14 mouse cellular contexts compared by ENCODE assay signal in genomic region chr7:64510526-64511210, GRCm38 (mm10). TPM values are rescaled to one million over a fixed set of nuclear protein-coding genes. Genes with fewer than 3 reads are reported as not detected.
A peak's percentile ranks its signal among the peaks of the same experiment; 100 is the strongest.
DNase-seq lines count a peak whose midpoint lies in the region; ATAC-seq lines count a peak whose summit lies in the region.
"Had no signal": no experiment of that assay in that cellular context is flagged by ENCODE, and none has a peak within 500 bp of the region (broad histone marks: within the 10 kb centered on the region; RNA-seq: fewer than 3 reads in every experiment).

No protein-coding gene starts in this region.

- peaks cover 11% of the 10 kb centered on the region for H3K4me1 ChIP-seq in forebrain, embryonic 14.5 days (ENCODE audit: control insufficient read depth, insufficient read depth, low read length)
- H3K4me1 ChIP-seq: liver, embryonic 15.5 days had no signal

- no peaks in the 10 kb centered on the region; the same call in 1 of the 2 replicates for H3K36me3 ChIP-seq in forebrain, embryonic 14.5 days (ENCODE audit: control insufficient read depth, insufficient read depth, low read length)
- H3K36me3 ChIP-seq: liver, embryonic 15.5 days had no signal

- no peaks in the 10 kb centered on the region for H3K27me3 ChIP-seq in forebrain, embryonic 14.5 days (replicated peaks; ENCODE audit: control insufficient read depth, insufficient read depth, low read length)
- H3K27me3 ChIP-seq: CH12.LX; liver, embryonic 15.5 days had no signal

- ATAC-seq in cerebellum, adult (ENCODE audit: insufficient number of reproducible peaks, low FRiP score, low TSS enrichment): peak; percentile 83
- no peak for ATAC-seq in forebrain, embryonic 14.5 days

- H3K4me2 ChIP-seq in forebrain, embryonic 14.5 days (ENCODE audit: low read length): no peak overlapping the region
- H3K4me2 ChIP-seq: liver, embryonic 15.5 days had no signal

- H3K9ac ChIP-seq in forebrain, embryonic 14.5 days (ENCODE audit: low read length): no peak overlapping the region
- H3K9ac ChIP-seq: liver, embryonic 15.5 days had no signal

- no peak overlapping the region for H3K4me3 ChIP-seq in forebrain, embryonic 14.5 days (ENCODE audit: low read depth, low read length)
- H3K4me3 ChIP-seq: liver, embryonic 15.5 days had no signal

- peak; percentile 2 to 5 for DNase-seq in left cerebral cortex, adult 8-10 months (ENCODE audit: low spot score in 2 of 2)
- no peak for DNase-seq in left cerebral cortex, adult 11 months (ENCODE audit: low spot score)
- peak; percentile 84 for DNase-seq in cerebellum, adult 8-10 months
- peak; percentile 3 to 7 for DNase-seq in layer of hippocampus, postnatal 25 days (ENCODE audit: extremely low spot score in 1 of 2, low spot score in 1 of 2)
- no peak for DNase-seq in forebrain, embryonic 14.5 days (ENCODE audit: low spot score)
- DNase-seq in B cell, adult 2 months: no peak
- DNase-seq: adrenal gland, postnatal 25 days; heart, postnatal 14 days; kidney, adult 8-10 months; thymus, adult 18-20 months had no signal

- 85% methylated on average over 8 of the region's 8 CpGs for WGBS in forebrain, embryonic 14.5 days

- no peak overlapping the region for H3K27ac ChIP-seq in forebrain, embryonic 14.5 days (ENCODE audit: low read depth, low read length)
- H3K27ac ChIP-seq: liver, embryonic 15.5 days had no signal

- no peaks in the 10 kb centered on the region for H3K9me3 ChIP-seq in forebrain, embryonic 14.5 days (replicated peaks; ENCODE audit: control insufficient read depth, low read length)
- H3K9me3 ChIP-seq: liver, embryonic 15.5 days had no signal

RNA-seq across cellular contexts. Expression of gene Apba2, which starts 9.2 kb away (rescaled TPM):
- total RNA-seq in left cerebral cortex, adult 8-10 months (2022): 100 to 1,000 TPM; 215 to 224 (median 220) TPM
- total RNA-seq in layer of hippocampus, postnatal 25 days (2021): 100 to 1,000 TPM; 251 to 263 TPM
- 113 and 159 TPM in 2 replicates for polyA plus RNA-seq in forebrain, embryonic 14.5 days (2014; fragmentation: Nextera tagmentation; extraction: Ambion mirVana)
- total RNA-seq: adrenal gland, postnatal 25 days; CH12.LX; megakaryocyte progenitor cell, adult 5-6 weeks had no signal

Comparison
In these comparisons a context has a peak if more than half of its experiments do, and no peak if none do; other contexts are left out.
1. DNase-seq: peak in left cerebral cortex, adult 8-10 months (2 of 2), cerebellum, adult 8-10 months (single experiment) and layer of hippocampus, postnatal 25 days (2 of 2); none in left cerebral cortex, adult 11 months (single experiment), forebrain, embryonic 14.5 days (single experiment) and B cell, adult 2 months (0 of 2).